Mouse (Mus musculus) frontal cortex, adult (tissue): ENCODE data around the gene Nedd4.
"Not testable (repeated sequence)": the region's sequence is repeated elsewhere in the genome, so short reads cannot be mapped to it uniquely, and the experiment has no call there.

Experiments
- ATAC-seq: cut with Nextera tagmentation; 2 replicates; pipeline ENCODE4 v1.9.2; 2017; ENCODE audit warnings: mild to moderate bottlenecking, moderate library complexity, mixed read lengths; ENCODE audit not compliant: low TSS enrichment

Gene Nedd4

GRCm38 (mm10) chr9:72661895-72662661 lies at the start of gene Nedd4:
TSS of gene Nedd4 (plus strand) at chr9:72662346.
- ATAC-seq, result peak; percentile 82

- no peak for ATAC-seq
Measured at GRCm38 (mm10) chr9:72613884-72614283, 48.3 kb upstream of the Nedd4 start.

- 0 out of 2 replicates have a peak, but pooled peaks have one; percentile 42 for ATAC-seq
Measured at GRCm38 (mm10) chr9:72614786-72615480, 47.2 kb upstream of the Nedd4 start.

GRCm38 (mm10) chr9:72618037-72618436 lies 44.1 kb upstream of the Nedd4 start:
- peak; percentile 85 for ATAC-seq

GRCm38 (mm10) chr9:72623605-72624004 lies 38.5 kb upstream of the Nedd4 start:
- ATAC-seq, result no peak

GRCm38 (mm10) chr9:72627598-72627997 lies 34.5 kb upstream of the Nedd4 start:
- ATAC-seq, result no peak; the same call in 1 of the 2 replicates

- peak; percentile 50; the same call in 1 of the 2 replicates for ATAC-seq
Measured at GRCm38 (mm10) chr9:72628591-72628990, 33.6 kb upstream of the Nedd4 start.

- ATAC-seq, result no peak
Measured at GRCm38 (mm10) chr9:72632198-72632597, 29.9 kb upstream of the Nedd4 start.

- peak; percentile 70; the same call in 1 of the 2 replicates for ATAC-seq
Measured at GRCm38 (mm10) chr9:72635134-72635533, 27.0 kb upstream of the Nedd4 start.

GRCm38 (mm10) chr9:72636547-72636946 lies 25.6 kb upstream of the Nedd4 start:
- ATAC-seq, result no peak

- no peak for ATAC-seq
Measured at GRCm38 (mm10) chr9:72637243-72637642, 24.9 kb upstream of the Nedd4 start.

GRCm38 (mm10) chr9:72638951-72639842 lies 22.9 kb upstream of the Nedd4 start:
- ATAC-seq, result peak; percentile 39; the same call in 1 of the 2 replicates

- ATAC-seq, result peak; percentile 87
Measured at GRCm38 (mm10) chr9:72639843-72640621, 22.1 kb upstream of the Nedd4 start.

- no peak for ATAC-seq
Measured at GRCm38 (mm10) chr9:72640642-72641041, 21.5 kb upstream of the Nedd4 start.

- ATAC-seq, result no peak
Measured at GRCm38 (mm10) chr9:72641093-72641680, 21.0 kb upstream of the Nedd4 start.

GRCm38 (mm10) chr9:72642756-72643447 lies 19.2 kb upstream of the Nedd4 start:
- ATAC-seq, result not testable (repeated sequence)

GRCm38 (mm10) chr9:72643651-72644417 lies 18.3 kb upstream of the Nedd4 start:
- no peak for ATAC-seq

GRCm38 (mm10) chr9:72644418-72645110 lies 17.6 kb upstream of the Nedd4 start:
- no peak for ATAC-seq

GRCm38 (mm10) chr9:72649781-72650180 lies 12.4 kb upstream of the Nedd4 start:
- no peak for ATAC-seq
